Mouse (Mus musculus) embryonic facial prominence, embryonic 12.5 days (tissue): ENCODE data around the gene Gif. TPM values are rescaled to one million over a fixed set of nuclear protein-coding genes. Genes with fewer than 3 reads are reported as not detected.
A peak's percentile ranks its signal among the peaks of the same experiment; 100 is the strongest.

Experiments used
- ATAC-seq: fragments of 200-750 bp; cut with Nextera tagmentation; 2 replicates; pipeline ENCODE4 v1.8.0; 2017; ENCODE audit not compliant: insufficient number of reproducible peaks, insufficient read depth, low FRiP score, low TSS enrichment
- H3K27ac ChIP-seq: fragments of 300-500 bp; sonication (generic); 2 replicates; pipeline ENCODE4 v1.5.1; 2016; ENCODE audit warnings: mild to moderate bottlenecking
- H3K27me3 ChIP-seq: fragments of 300-500 bp; sonication (generic); 2 replicates; pipeline ENCODE4 v1.6.1; 2016; ENCODE audit warnings: mild to moderate bottlenecking, moderate library complexity
- H3K36me3 ChIP-seq: fragments of 300-500 bp; sonication (generic); 2 replicates; pipeline ENCODE4 v1.6.1; 2016; ENCODE audit warnings: mild to moderate bottlenecking
- H3K4me1 ChIP-seq: fragments of 300-500 bp; sonication (generic); 2 replicates; pipeline ENCODE4 v1.6.1; 2016
- H3K4me2 ChIP-seq: fragments of 300-500 bp; sonication (generic); replicated peaks from 2 replicates; pipeline ENCODE4 v1.6.1; 2016; ENCODE audit warnings: mild to moderate bottlenecking, moderate library complexity
- H3K4me3 ChIP-seq: fragments of 300-500 bp; sonication (generic); 2 replicates; pipeline ENCODE4 v1.5.1; 2016; ENCODE audit warnings: mild to moderate bottlenecking
- H3K9ac ChIP-seq: fragments of 300-500 bp; sonication (generic); 2 replicates; pipeline ENCODE4 v1.6.1; 2016; ENCODE audit warnings: mild to moderate bottlenecking, moderate library complexity
- H3K9me3 ChIP-seq: fragments of 300-500 bp; sonication (generic); 2 replicates; pipeline ENCODE4 v1.6.1; 2016; ENCODE audit warnings: mild to moderate bottlenecking, moderate library complexity
- WGBS: fragments of 180-500 bp; shearing (Covaris S2); methylation state at CpG from one replicate; pipeline ENCODE4 v1.1.7; 2016; 5-methylcytosine and 5-hydroxymethylcytosine counted together
- polyA plus RNA-seq: library from polyadenylated mRNA; unstranded; fragments of >200 nt; fragmentation: Nextera tagmentation; extraction: Ambion mirVana; gene quantifications from 2 replicates; pipeline ENCODE4 v1.2.1, GENCODE M21; 2016

Gene Gif
- polyA plus RNA-seq, 1 experiment from 2014 or later, result not detected

DNA sequence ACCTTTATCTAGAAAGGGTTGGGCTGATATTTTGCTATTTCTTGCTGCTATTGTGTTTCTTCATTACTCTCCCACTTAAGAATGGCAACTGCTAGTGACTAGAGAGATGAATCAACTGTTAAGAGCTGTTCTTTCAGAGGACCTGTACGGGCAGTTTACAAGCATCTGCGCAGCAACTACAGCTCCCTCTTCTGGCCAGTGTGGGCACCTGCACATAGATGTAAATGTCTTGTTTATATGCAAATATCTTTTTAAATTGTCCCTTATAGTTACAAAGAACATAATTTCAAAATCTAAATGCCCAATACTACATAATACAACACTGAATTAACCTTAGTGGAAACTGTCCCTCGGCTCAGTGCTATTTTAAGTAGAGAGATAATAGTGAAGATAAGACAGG lies 20.8 kb downstream of the Gif start:
- Histone ChIP-seq H3K4me1 (0 out of 2 replicates have a peak, but pooled peaks cover 5% of the 10 kb centered on the region), H3K4me3 (no peak overlapping the region), H3K9ac (no peak overlapping the region), H3K9me3 (no peaks in the 10 kb centered on the region), H3K36me3 (no peaks in the 10 kb centered on the region), H3K27me3 (no peaks in the 10 kb centered on the region), H3K4me2 (no peak overlapping the region), H3K27ac (no peak overlapping the region)
- ATAC-seq, result no peak
- 18% methylated on average over 3 of the region's 3 CpGs for WGBS

GRCm38 (mm10) chr19:11769257-11769920 lies 22.0 kb downstream of the Gif start:
- H3K27ac ChIP-seq, result no peak overlapping the region
- no peak for ATAC-seq
- H3K27me3 ChIP-seq, result no peaks in the 10 kb centered on the region
- 88% methylated on average over 5 of the region's 5 CpGs for WGBS
- H3K4me3 ChIP-seq, result no peak overlapping the region
- H3K9me3 ChIP-seq, result no peaks in the 10 kb centered on the region
- peak overlapping the region; percentile 72 for H3K4me2 ChIP-seq
- 0 out of 2 replicates have a peak, but pooled peaks cover 5% of the 10 kb centered on the region for H3K4me1 ChIP-seq
- no peak overlapping the region for H3K9ac ChIP-seq
- peaks cover 9% of the 10 kb centered on the region for H3K36me3 ChIP-seq

DNA sequence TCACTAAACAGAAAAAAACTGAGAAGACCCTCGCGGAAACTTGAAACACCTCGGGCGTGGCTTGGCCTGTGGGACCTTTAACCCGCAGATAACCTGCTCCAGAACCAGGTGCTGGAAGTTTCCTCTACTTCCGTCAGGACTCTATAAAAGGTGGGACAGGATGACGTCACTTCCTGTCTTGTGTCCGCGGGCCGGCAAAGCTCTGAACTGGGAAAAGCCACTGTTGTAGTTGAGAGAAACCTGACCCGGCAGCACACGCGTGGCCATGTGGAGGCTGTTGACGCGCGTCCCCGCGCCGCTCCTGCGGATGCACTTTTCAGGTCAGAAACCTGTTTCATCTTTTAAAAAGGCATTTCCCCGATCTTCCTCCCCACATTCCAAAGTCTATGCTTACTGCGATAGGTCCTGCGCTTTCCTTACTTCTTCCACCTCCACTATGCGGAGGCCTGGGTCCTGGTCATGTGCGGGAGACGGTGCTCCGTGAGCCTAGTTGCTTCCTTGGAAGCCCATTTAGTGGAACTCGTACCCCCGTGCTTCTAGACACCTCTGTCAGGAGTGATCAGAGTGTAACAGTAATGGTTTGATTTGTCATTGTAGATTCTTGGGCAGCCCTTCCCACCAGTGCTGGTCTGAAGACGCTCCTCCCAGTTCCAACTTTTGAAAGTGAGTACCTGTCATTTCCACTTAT lies 23.0 kb downstream of the Gif start, which contains the start of gene Mrpl16:
Mrpl16 (plus strand) TSS at position 187 of the 688 bp plus-strand sequence.
- ATAC-seq, result peak; percentile 88
- 0 out of 2 replicates have a peak within 1 kb of the TSS, but pooled peaks have one; percentile 23 for H3K27ac ChIP-seq

GRCm38 (mm10) chr19:11777191-11777865 lies 30.0 kb downstream of the Gif start:
- Histone ChIP-seq H3K36me3 (peaks cover 19% of the 10 kb centered on the region), H3K4me1 (no peaks in the 10 kb centered on the region), H3K4me2 (no peak overlapping the region), H3K27me3 (no peaks in the 10 kb centered on the region), H3K4me3 (no peak overlapping the region), H3K27ac (no peak overlapping the region), H3K9ac (no peak overlapping the region), H3K9me3 (no peaks in the 10 kb centered on the region)
- 64% methylated on average over 7 of the region's 7 CpGs for WGBS
- no peak for ATAC-seq

More for the DNA sequence above, 23.0 kb downstream of the Gif start, which contains the start of gene Mrpl16:
- H3K4me3 ChIP-seq, result peak within 1 kb of the TSS; percentile 64
- H3K4me1 ChIP-seq, result 0 out of 2 replicates have a peak, but pooled peaks cover 5% of the 10 kb centered on the region
- H3K9me3 ChIP-seq, result no peaks in the 10 kb centered on the region
- H3K4me2 ChIP-seq, result peak within 1 kb of the TSS; percentile 72
- under 1% methylated on average over 30 of the region's 30 CpGs for WGBS
- no peaks in the 10 kb centered on the region for H3K27me3 ChIP-seq
- peak within 1 kb of the TSS; percentile 69 for H3K9ac ChIP-seq
- H3K36me3 ChIP-seq, result peaks cover 12% of the 10 kb centered on the region

DNA sequence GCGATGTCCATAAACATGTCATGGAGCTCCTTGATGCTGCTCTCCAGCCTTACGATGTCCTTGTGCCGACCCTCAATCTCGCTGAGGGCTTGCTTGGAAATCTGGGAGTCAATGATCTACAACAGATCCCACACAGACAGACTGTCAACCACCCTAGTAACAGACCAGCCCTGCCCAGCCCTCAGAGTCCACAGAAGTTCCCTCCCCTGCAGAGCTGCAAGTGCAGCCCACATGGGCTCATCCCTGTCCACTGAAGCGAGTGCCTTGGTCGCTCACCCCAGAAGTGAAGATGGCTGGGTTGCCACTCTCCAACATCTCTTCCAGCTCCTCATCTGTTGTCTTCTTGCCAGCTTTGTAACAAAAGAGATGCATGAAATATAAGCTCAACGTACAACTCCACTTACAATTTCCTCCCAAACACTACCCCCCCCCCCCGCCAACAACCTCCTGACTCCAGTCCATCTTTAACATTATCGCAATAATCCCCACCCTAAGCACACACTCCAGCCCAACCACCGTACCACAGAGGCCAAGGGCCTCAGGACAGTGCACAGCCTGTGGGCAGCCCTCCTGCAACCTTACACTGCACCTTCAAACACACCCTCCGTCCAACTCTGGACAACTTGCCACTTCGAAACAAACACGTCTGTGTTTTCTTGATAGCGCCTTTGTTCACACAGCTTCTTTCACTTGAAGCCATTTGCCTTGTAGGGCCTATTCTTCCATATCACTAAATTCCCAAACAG lies 38.2 kb downstream of the Gif start:
- no peak overlapping the region for H3K4me2 ChIP-seq
- ATAC-seq, result no peak

GRCm38 (mm10) chr19:11787826-11788225 lies 40.5 kb downstream of the Gif start:
- WGBS, result 91% methylated on average over 6 of the region's 6 CpGs
- Histone ChIP-seq H3K4me1 (no peaks in the 10 kb centered on the region), H3K27ac (no peak overlapping the region), H3K9ac (no peak overlapping the region), H3K9me3 (no peaks in the 10 kb centered on the region), H3K27me3 (no peaks in the 10 kb centered on the region), H3K4me2 (no peak overlapping the region), H3K4me3 (no peak overlapping the region), H3K36me3 (no peaks in the 10 kb centered on the region)
- no peak for ATAC-seq

More for the DNA sequence above, 38.2 kb downstream of the Gif start:
- no peak overlapping the region for H3K4me3 ChIP-seq
- H3K27me3 ChIP-seq, result no peaks in the 10 kb centered on the region
- no peaks in the 10 kb centered on the region for H3K9me3 ChIP-seq
- no peak overlapping the region for H3K27ac ChIP-seq
- WGBS, result 91% methylated on average over 14 of the region's 14 CpGs
- H3K4me1 ChIP-seq, result no peaks in the 10 kb centered on the region
- no peak overlapping the region for H3K9ac ChIP-seq
- H3K36me3 ChIP-seq, result no peaks in the 10 kb centered on the region

GRCm38 (mm10) chr19:11788876-11789275 lies 41.5 kb downstream of the Gif start:
- Histone ChIP-seq H3K4me3 (no peak overlapping the region), H3K4me2 (no peak overlapping the region), H3K4me1 (no peaks in the 10 kb centered on the region), H3K27ac (no peak overlapping the region), H3K27me3 (no peaks in the 10 kb centered on the region), H3K9me3 (no peaks in the 10 kb centered on the region), H3K36me3 (no peaks in the 10 kb centered on the region), H3K9ac (no peak overlapping the region)
- 82% methylated on average over 6 of the region's 6 CpGs for WGBS
- no peak for ATAC-seq

DNA sequence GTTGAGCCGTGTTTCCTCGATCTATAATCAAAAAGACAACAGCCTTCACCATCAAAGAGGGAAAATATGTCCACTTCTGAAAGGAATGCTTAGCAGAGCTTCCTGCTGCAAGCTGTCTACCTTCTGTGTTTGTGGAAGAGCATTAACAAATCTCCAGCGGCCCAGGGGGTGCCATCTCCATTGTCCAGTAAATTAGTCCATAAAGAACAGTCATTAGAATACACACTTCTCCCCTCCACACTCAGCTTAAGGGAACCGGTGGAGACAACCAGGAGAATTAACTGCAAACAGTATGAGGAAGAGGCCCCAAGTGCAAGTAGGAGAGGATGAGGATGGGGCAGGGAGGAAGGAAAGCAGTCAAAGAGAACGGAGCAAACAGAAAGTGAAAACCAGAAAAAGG lies 44.5 kb downstream of the Gif start:
- H3K9ac ChIP-seq, result no peak overlapping the region
- H3K36me3 ChIP-seq, result no peaks in the 10 kb centered on the region
- no peak overlapping the region for H3K27ac ChIP-seq
- H3K4me2 ChIP-seq, result no peak overlapping the region
- H3K4me3 ChIP-seq, result no peak overlapping the region
- H3K4me1 ChIP-seq, result no peaks in the 10 kb centered on the region
- no peak for ATAC-seq
- no peaks in the 10 kb centered on the region for H3K27me3 ChIP-seq
- WGBS, result 81% methylated on average over 5 of the region's 5 CpGs
- no peaks in the 10 kb centered on the region for H3K9me3 ChIP-seq

DNA sequence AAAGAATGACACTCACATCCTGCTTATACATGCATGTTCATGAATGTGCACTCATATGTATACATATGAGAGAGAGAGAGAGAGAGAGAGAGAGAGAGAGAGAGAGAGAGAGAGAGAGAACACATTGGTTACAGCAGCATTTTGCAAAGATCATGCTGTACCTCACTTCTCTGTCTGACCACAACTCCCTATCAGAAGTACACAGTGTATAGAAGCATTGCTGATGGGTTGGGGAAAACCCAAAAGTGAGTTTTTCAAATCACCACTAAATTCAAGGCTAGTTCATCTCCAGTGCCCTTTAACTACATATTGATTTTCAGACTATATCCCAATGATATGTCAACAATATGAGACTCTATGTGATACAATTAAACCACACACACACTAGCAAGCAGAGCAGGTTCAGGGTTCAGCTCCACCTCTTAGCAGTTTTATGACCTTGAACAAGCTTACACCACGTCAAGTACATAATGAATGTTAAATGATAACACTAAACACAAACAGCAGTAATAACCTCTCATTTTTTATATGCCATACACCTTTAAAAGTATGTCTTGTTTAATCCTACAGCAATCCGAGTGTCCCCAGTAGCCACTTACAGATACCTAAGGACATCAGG lies 46.5 kb downstream of the Gif start:
- no peaks in the 10 kb centered on the region for H3K36me3 ChIP-seq
- WGBS, result 84% methylated on average over 2 of the region's 2 CpGs
- no peaks in the 10 kb centered on the region for H3K4me1 ChIP-seq
- H3K4me3 ChIP-seq, result no peak overlapping the region
- H3K9me3 ChIP-seq, result no peaks in the 10 kb centered on the region
- ATAC-seq, result no peak
- H3K4me2 ChIP-seq, result no peak overlapping the region
- no peaks in the 10 kb centered on the region for H3K27me3 ChIP-seq
- H3K27ac ChIP-seq, result no peak overlapping the region
- H3K9ac ChIP-seq, result no peak overlapping the region

DNA sequence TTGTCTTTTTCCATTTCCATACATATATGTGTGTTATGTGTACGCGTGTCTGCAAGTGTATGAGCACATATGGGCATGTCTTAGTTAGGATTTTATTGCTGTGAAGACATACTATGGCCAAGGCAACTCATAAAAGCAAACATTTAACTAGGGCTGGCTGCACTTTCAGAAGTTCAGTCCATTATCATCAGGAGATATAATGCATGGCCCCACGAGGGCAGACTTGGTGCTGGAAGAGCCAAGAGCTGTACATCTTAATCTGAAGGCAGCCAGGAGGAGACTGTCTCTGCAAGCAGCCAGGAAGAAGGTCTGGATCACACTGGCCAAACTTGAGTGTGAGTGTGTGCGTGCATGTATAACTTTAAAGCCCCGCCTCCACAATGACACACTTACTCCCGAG lies 47.1 kb downstream of the Gif start:
- Histone ChIP-seq H3K27me3 (no peaks in the 10 kb centered on the region), H3K36me3 (no peaks in the 10 kb centered on the region), H3K27ac (no peak overlapping the region), H3K9ac (no peak overlapping the region), H3K9me3 (no peaks in the 10 kb centered on the region), H3K4me3 (no peak overlapping the region), H3K4me2 (no peak overlapping the region), H3K4me1 (no peaks in the 10 kb centered on the region)
- WGBS, result 91% methylated on average over 6 of the region's 6 CpGs
- no peak for ATAC-seq
